Mouse (Mus musculus) olfactory bulb, adult 2 months (tissue): ENCODE results near the gene 3110082I17Rik.
"Not testable (repeated sequence)": the region's sequence is repeated elsewhere in the genome, so short reads cannot be mapped to it uniquely, and the experiment has no call there.

Source experiments
- CTCF ChIP-seq: fragments of 200-500 bp; IDR thresholded peaks from 2 replicates; pipeline ENCODE4 v1.5.1; 2012; ENCODE audit warnings: low read depth, mild to moderate bottlenecking, low read length, moderate library complexity; ENCODE audit not compliant: insufficient read depth
- POLR2A ChIP-seq: fragments of 200-500 bp; IDR thresholded peaks from 2 replicates; pipeline ENCODE4 v1.6.1; 2012; ENCODE audit warnings: mild to moderate bottlenecking, low read depth, low read length, moderate library complexity; ENCODE audit not compliant: insufficient read depth

- not testable (repeated sequence) for TF ChIP-seq POLR2A, CTCF
Measured at GRCm38 (mm10) chr5:139334394-139334793, 125.9 kb downstream of the 3110082I17Rik start.
